Mouse (Mus musculus): Measurements from ENCODE around the gene Txk. TPM values are rescaled to one million over a fixed set of nuclear protein-coding genes. Genes with fewer than 3 reads are reported as not detected.

Gene Txk
- total RNA-seq, 1 experiment = 0.09 TPM

DNA sequence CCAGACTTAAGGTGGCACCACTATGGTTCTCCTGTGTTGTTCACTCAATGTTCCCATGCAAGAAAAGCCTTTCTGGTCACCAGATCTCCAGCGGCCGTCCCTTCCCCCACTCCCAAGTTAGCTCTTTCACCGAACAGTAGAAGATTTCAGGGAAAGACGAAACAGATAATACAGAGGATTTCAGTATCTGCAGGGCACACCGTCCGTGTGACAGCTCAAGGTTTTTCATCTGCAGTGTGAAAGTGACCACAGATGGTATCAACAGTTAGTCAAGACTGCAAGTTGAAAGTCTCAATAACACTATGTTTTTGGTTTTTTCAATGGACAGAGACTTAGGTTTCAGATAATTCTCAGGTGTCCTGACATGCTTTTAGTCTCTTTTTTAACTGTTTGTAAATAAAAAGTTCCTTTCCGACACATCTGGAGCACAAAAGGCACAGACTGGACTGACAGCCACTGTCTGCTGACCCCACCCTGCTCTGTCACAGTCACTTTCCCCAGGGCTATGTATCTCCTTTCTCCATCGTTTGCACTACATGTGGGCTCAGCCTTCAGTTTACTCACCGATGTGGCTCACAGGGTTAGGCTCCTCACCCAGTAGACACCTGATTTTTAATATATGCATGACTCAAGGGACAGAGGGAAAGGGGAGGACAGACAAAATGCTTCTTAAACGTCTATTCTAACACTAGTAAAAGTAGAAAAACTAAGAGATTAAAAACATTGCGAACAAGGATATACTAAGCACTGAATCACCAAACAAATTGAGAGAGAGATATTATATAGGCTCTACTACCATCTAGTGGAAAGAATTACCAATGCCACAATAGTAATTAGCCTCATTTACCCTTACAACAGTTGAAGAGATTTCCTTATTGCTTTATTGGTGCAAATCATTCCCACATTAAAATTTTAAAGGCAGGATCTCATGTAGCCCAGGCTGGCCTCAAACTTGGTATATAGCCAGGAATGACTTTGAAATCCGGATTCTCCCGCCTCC lies 6.6 kb upstream of the Txk start:
- TF ChIP-seq HCFC1 (IDR thresholded peaks at IDR 0.05; ENCODE audit: borderline replicate concordance, insufficient read depth, low read length) (no peak), MAFK (IDR thresholded peaks at IDR 0.05; ENCODE audit: insufficient read depth, low read depth, low read length) (no peak), CHD2 (IDR thresholded peaks at IDR 0.05; ENCODE audit: low read depth, low read length) (no peak)
- no peak for DNase-seq (ENCODE audit: low read depth, low spot score)
- H3K9ac ChIP-seq (ENCODE audit: insufficient read depth, low read depth, low read length, poor library complexity, severe bottlenecking) = no peak overlapping the region
- no peaks in the 10 kb centered on the region for H3K4me1 ChIP-seq (ENCODE audit: control insufficient read depth in 2 of 2, insufficient read depth in 2 of 2, low read length in 2 of 2, poor library complexity in 1 of 2)
- in situ Hi-C loops (cut with MboI; ENCODE audit: low sequenced_read_pairs in 2 of 2, unreplicated experiment in 2 of 2) = no loop called here
- H3K9me3 ChIP-seq (ENCODE audit: control insufficient read depth, insufficient read depth, low read depth, low read length) = no peaks in the 10 kb centered on the region
- H3K4me3 ChIP-seq (ENCODE audit: insufficient read depth in 1 of 2, low read depth in 1 of 2, low read length in 2 of 2, poor library complexity in 1 of 2, severe bottlenecking in 1 of 2) = no peak overlapping the region
- H3K27ac ChIP-seq (ENCODE audit: insufficient read depth, low read depth, low read length, poor library complexity, severe bottlenecking) = no peak overlapping the region
- H3K36me3 ChIP-seq (ENCODE audit: control insufficient read depth, insufficient read depth, low read length, poor library complexity, severe bottlenecking) = no peaks in the 10 kb centered on the region; the same call in 1 of the 2 replicates

GRCm38 (mm10) chr5:72757155-72757773 lies 4.7 kb upstream of the Txk start:
- H3K9me3 ChIP-seq (ENCODE audit: control insufficient read depth, insufficient read depth, low read depth, low read length) = no peaks in the 10 kb centered on the region
- H3K9ac ChIP-seq (ENCODE audit: insufficient read depth, low read depth, low read length, poor library complexity, severe bottlenecking) = no peak overlapping the region
- DNase-seq (ENCODE audit: low read depth, low spot score) = no peak
- in situ Hi-C loops (cut with MboI; ENCODE audit: low sequenced_read_pairs in 2 of 2, unreplicated experiment in 2 of 2) = no loop called here
- H3K36me3 ChIP-seq (ENCODE audit: control insufficient read depth, insufficient read depth, low read length, poor library complexity, severe bottlenecking) = no peaks in the 10 kb centered on the region
- no peaks in the 10 kb centered on the region for H3K4me1 ChIP-seq (ENCODE audit: control insufficient read depth in 2 of 2, insufficient read depth in 2 of 2, low read length in 2 of 2, poor library complexity in 1 of 2)
- TF ChIP-seq ZNF384 (IDR thresholded peaks at IDR 0.05; ENCODE audit: low read depth, low read length) (no peak), HCFC1 (IDR thresholded peaks at IDR 0.05; ENCODE audit: borderline replicate concordance, insufficient read depth, low read length) (no peak), CHD2 (IDR thresholded peaks at IDR 0.05; ENCODE audit: low read depth, low read length) (no peak), ZC3H11A (IDR thresholded peaks at IDR 0.05; ENCODE audit: borderline replicate concordance, low read depth, low read length) (no peak), MAFK (IDR thresholded peaks at IDR 0.05; ENCODE audit: insufficient read depth, low read depth, low read length) (no peak)
- no peak overlapping the region for H3K27ac ChIP-seq (ENCODE audit: insufficient read depth, low read depth, low read length, poor library complexity, severe bottlenecking)
- H3K4me3 ChIP-seq (ENCODE audit: insufficient read depth in 1 of 2, low read depth in 1 of 2, low read length in 2 of 2, poor library complexity in 1 of 2, severe bottlenecking in 1 of 2) = no peak overlapping the region

DNA sequence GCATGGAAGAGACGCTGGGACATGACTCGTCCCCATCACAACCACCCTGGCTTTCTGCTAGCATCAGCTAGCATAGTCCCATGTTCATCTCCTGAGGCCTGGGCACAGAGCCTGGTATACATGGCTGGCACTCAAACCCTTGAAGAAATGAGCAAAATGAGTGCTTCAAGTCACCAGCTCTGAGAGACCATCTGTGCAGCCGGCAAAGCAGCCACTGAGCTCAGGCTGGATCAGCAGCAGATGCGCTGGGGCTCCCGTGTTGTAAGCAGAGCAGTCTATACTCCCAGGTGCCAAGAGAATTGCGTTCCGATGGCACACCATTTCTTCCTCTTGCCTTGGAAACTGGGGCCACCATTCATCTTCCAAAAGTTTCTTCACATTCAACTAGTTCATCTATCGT lies 3.4 kb upstream of the Txk start:
- in situ Hi-C loops (cut with MboI; ENCODE audit: low sequenced_read_pairs in 2 of 2, unreplicated experiment in 2 of 2) = no loop called here
- TF ChIP-seq CHD2 (IDR thresholded peaks at IDR 0.05; ENCODE audit: low read depth, low read length) = no peak
- TF ChIP-seq MAFK (IDR thresholded peaks at IDR 0.05; ENCODE audit: insufficient read depth, low read depth, low read length) = no peak
- no peak for TF ChIP-seq ZNF384 (IDR thresholded peaks at IDR 0.05; ENCODE audit: low read depth, low read length)
- TF ChIP-seq ZC3H11A (IDR thresholded peaks at IDR 0.05; ENCODE audit: borderline replicate concordance, low read depth, low read length) = no peak
- TF ChIP-seq HCFC1 (IDR thresholded peaks at IDR 0.05; ENCODE audit: borderline replicate concordance, insufficient read depth, low read length) = no peak
- H3K36me3 ChIP-seq (ENCODE audit: control insufficient read depth, insufficient read depth, low read length, poor library complexity, severe bottlenecking) = no peaks in the 10 kb centered on the region
- H3K9ac ChIP-seq (ENCODE audit: insufficient read depth, low read depth, low read length, poor library complexity, severe bottlenecking) = no peak overlapping the region
- DNase-seq (ENCODE audit: low read depth, low spot score) = no peak
- H3K9me3 ChIP-seq (ENCODE audit: control insufficient read depth, insufficient read depth, low read depth, low read length) = no peaks in the 10 kb centered on the region
- H3K27ac ChIP-seq (ENCODE audit: insufficient read depth, low read depth, low read length, poor library complexity, severe bottlenecking) = no peak overlapping the region
- H3K4me3 ChIP-seq (ENCODE audit: insufficient read depth in 1 of 2, low read depth in 1 of 2, low read length in 2 of 2, poor library complexity in 1 of 2, severe bottlenecking in 1 of 2) = no peak overlapping the region
- H3K4me1 ChIP-seq (ENCODE audit: control insufficient read depth in 2 of 2, insufficient read depth in 2 of 2, low read length in 2 of 2, poor library complexity in 1 of 2) = no peaks in the 10 kb centered on the region

- H3K9ac ChIP-seq (ENCODE audit: insufficient read depth, low read depth, low read length, poor library complexity, severe bottlenecking) = no peak overlapping the region
- H3K9me3 ChIP-seq (ENCODE audit: control insufficient read depth, insufficient read depth, low read depth, low read length) = no peaks in the 10 kb centered on the region
- H3K4me3 ChIP-seq (ENCODE audit: insufficient read depth in 1 of 2, low read depth in 1 of 2, low read length in 2 of 2, poor library complexity in 1 of 2, severe bottlenecking in 1 of 2) = no peak overlapping the region
- no peaks in the 10 kb centered on the region for H3K36me3 ChIP-seq (ENCODE audit: control insufficient read depth, insufficient read depth, low read length, poor library complexity, severe bottlenecking)
- DNase-seq (ENCODE audit: low read depth, low spot score) = no peak
- H3K27ac ChIP-seq (ENCODE audit: insufficient read depth, low read depth, low read length, poor library complexity, severe bottlenecking) = no peak overlapping the region
- no peaks in the 10 kb centered on the region for H3K4me1 ChIP-seq (ENCODE audit: control insufficient read depth in 2 of 2, insufficient read depth in 2 of 2, low read length in 2 of 2, poor library complexity in 1 of 2)
- no peak for TF ChIP-seq MAFK (IDR thresholded peaks at IDR 0.05; ENCODE audit: insufficient read depth, low read depth, low read length)
- no peak for TF ChIP-seq ZC3H11A (IDR thresholded peaks at IDR 0.05; ENCODE audit: borderline replicate concordance, low read depth, low read length)
- no peak for TF ChIP-seq CHD2 (IDR thresholded peaks at IDR 0.05; ENCODE audit: low read depth, low read length)
- no peak for TF ChIP-seq ZNF384 (IDR thresholded peaks at IDR 0.05; ENCODE audit: low read depth, low read length)
- no peak for TF ChIP-seq HCFC1 (IDR thresholded peaks at IDR 0.05; ENCODE audit: borderline replicate concordance, insufficient read depth, low read length)
- in situ Hi-C loops (cut with MboI; ENCODE audit: low sequenced_read_pairs in 2 of 2, unreplicated experiment in 2 of 2) = no loop called here
These were observed 2.5 kb upstream of the Txk start for GRCm38 (mm10) chr5:72755035-72755434.
